Mouse (Mus musculus): ENCODE measurements at regions not wholly inside any gene's neighbourhood (a gene's known extent, or its start where the extent isn't known, plus 50 kb on each side); places are given as distances from the start of the nearest gene placed in this dataset.

DNA sequence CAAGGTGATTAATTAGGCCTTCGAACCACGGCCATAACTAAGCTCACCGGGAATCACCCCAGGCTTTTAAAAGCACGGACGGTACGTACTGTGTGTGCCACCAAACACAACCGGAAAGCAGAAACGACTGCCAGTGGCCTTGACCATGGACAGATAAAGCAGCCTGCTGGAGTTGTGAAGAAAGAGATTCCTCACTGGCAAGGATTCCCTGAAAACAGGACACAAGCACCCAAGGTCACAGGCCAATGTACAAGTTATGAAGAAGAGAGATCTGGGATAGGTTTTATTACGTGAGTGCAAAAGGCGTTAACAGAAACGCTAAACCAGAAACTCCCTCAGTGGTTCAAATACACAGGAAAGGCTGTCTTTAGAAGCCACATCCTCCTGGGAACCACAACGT, 191.3 kb upstream of the Mkln1 start:
- no peak overlapping the region for H3K4me3 ChIP-seq
- no peak for DNase-seq (ENCODE audit: extremely low spot score, low spot score)
- no peak overlapping the region for H3K27ac ChIP-seq
- H3K9me3 ChIP-seq = no peaks in the 10 kb centered on the region
- 90% methylated on average over 12 of the region's 12 CpGs for WGBS
- no peaks in the 10 kb centered on the region for H3K4me1 ChIP-seq
- H3K27me3 ChIP-seq (ENCODE audit: poor library complexity, severe bottlenecking) = no peaks in the 10 kb centered on the region
- H3K36me3 ChIP-seq (replicated peaks) = no peaks in the 10 kb centered on the region

DNA sequence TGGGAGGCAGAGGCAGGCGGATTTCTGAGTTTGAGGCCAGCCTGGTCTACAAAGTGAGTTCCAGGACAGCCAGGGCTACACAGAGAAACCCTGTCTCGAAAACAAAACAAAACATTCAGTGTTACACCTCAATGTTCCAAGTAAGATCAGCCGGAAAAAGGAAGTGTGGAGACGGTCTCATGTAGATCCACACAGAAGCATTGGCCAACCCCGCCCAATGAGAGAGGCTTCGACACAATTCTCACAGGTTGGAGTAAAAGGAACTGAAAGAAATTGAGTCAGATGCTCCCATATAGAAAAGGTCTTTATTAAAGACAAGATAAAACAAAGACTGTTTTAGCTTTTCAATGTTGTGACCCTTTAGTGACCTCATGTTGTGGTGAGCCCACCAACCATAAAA, 190.3 kb upstream of the Mkln1 start:
- H3K4me3 ChIP-seq = no peak overlapping the region
- WGBS = 92% methylated on average over 6 of the region's 6 CpGs
- no peaks in the 10 kb centered on the region for H3K36me3 ChIP-seq (replicated peaks)
- no peaks in the 10 kb centered on the region for H3K27me3 ChIP-seq (ENCODE audit: poor library complexity, severe bottlenecking)
- no peak overlapping the region for H3K27ac ChIP-seq
- no peak for DNase-seq (ENCODE audit: extremely low spot score, low spot score)
- H3K4me1 ChIP-seq = no peaks in the 10 kb centered on the region
- H3K9me3 ChIP-seq = no peaks in the 10 kb centered on the region

DNA sequence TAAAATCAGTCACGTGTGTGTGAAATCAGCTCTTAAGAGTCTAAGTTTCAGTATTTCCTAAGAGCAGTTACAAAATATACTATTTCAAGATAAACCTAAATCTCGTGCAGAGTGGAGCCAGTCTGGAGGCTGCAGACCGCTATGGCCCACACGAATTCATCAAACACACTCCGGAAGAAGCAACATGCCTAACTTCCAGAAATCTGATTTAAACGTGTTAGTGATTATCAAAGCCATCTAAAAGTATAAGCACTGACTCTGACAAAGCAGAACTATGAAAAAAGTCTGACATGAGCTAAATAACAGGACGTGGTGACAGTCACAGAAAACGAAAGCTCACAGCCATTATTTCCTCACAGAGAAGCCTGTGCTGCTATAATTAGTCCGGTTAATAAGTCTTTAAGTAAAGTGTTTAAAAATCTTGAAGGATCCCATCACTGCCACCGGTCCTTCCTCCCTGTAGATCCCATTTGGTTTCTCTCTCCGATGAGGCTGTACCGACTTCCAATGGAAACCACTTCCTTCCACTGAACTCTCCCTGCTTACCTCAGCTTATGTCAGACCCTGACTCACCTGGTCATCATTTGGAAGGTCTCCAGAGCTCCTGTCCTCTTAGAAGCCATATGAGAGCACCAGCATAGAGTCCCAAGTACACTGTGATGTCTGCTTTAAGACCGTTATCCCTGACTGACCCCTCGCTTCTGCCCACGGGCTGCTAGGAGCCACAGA, 189.0 kb upstream of the Mkln1 start:
- no peaks in the 10 kb centered on the region for H3K9me3 ChIP-seq
- no peak for DNase-seq (ENCODE audit: extremely low spot score, low spot score)
- H3K27me3 ChIP-seq (ENCODE audit: poor library complexity, severe bottlenecking) = peaks cover 8% of the 10 kb centered on the region
- no peaks in the 10 kb centered on the region for H3K4me1 ChIP-seq
- no peaks in the 10 kb centered on the region for H3K36me3 ChIP-seq (replicated peaks)
- no peak overlapping the region for H3K27ac ChIP-seq
- H3K4me3 ChIP-seq = no peak overlapping the region
- WGBS = 90% methylated on average over 15 of the region's 15 CpGs

GRCm38 (mm10) chr6:31210209-31210714, 188.3 kb upstream of the Mkln1 start:
- Histone ChIP-seq H3K27ac (no peak overlapping the region), H3K4me1 (no peaks in the 10 kb centered on the region), H3K36me3 (replicated peaks) (no peaks in the 10 kb centered on the region), H3K27me3 (ENCODE audit: poor library complexity, severe bottlenecking) (peaks cover 15% of the 10 kb centered on the region), H3K4me3 (no peak overlapping the region), H3K9me3 (no peaks in the 10 kb centered on the region)
- DNase-seq (ENCODE audit: extremely low spot score, low spot score) = no peak
- WGBS = 80% methylated on average over 7 of the region's 7 CpGs

- H3K4me1 ChIP-seq = peaks cover 3% of the 10 kb centered on the region; the same call in 1 of the 2 replicates
- H3K36me3 ChIP-seq (replicated peaks) = no peaks in the 10 kb centered on the region
- H3K9me3 ChIP-seq = no peaks in the 10 kb centered on the region
- 90% methylated on average over 4 of the region's 4 CpGs for WGBS
- no peak overlapping the region for H3K27ac ChIP-seq
- H3K4me3 ChIP-seq = no peak overlapping the region
- DNase-seq (ENCODE audit: extremely low spot score, low spot score) = no peak
- H3K27me3 ChIP-seq (ENCODE audit: poor library complexity, severe bottlenecking) = peaks cover 23% of the 10 kb centered on the region
Observed at GRCm38 (mm10) chr6:31211091-31211490, 187.4 kb upstream of the Mkln1 start.

DNA sequence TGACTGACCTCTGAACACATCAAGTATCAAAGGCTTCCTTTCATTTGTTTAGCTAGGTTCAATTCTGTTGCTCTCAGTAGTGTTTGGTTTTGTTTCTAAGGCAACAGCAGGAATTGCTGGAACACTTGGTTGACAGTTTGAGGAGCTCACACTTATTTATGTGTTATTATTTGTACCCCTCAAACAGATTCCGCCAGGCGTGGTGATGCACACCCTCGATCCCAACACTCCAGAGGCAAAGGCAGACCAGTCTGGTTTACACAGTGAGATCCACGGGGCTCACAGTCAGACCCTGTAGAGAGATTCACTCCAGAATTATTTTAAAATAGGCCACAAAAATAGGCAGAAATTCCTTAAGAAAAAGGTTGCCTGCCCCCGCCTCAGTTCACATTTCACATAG, 186.9 kb upstream of the Mkln1 start:
- WGBS = 80% methylated on average over 5 of the region's 5 CpGs
- no peak for DNase-seq (ENCODE audit: extremely low spot score, low spot score)
- peaks cover 8% of the 10 kb centered on the region for H3K4me1 ChIP-seq

GRCm38 (mm10) chr6:31212080-31212479, 186.5 kb upstream of the Mkln1 start:
- Histone ChIP-seq H3K4me3 (no peak overlapping the region), H3K27me3 (ENCODE audit: poor library complexity, severe bottlenecking) (peaks cover 33% of the 10 kb centered on the region), H3K4me1 (peaks cover 13% of the 10 kb centered on the region), H3K9me3 (no peaks in the 10 kb centered on the region), H3K27ac (no peak overlapping the region), H3K36me3 (replicated peaks) (no peaks in the 10 kb centered on the region)
- no peak for DNase-seq (ENCODE audit: extremely low spot score, low spot score)
- 91% methylated on average over 7 of the region's 7 CpGs for WGBS

More for the DNA sequence above, 186.9 kb upstream of the Mkln1 start:
- H3K36me3 ChIP-seq (replicated peaks) = no peaks in the 10 kb centered on the region
- no peaks in the 10 kb centered on the region for H3K9me3 ChIP-seq
- no peak overlapping the region for H3K4me3 ChIP-seq
- H3K27me3 ChIP-seq (ENCODE audit: poor library complexity, severe bottlenecking) = peaks cover 29% of the 10 kb centered on the region
- H3K27ac ChIP-seq = no peak overlapping the region

DNA sequence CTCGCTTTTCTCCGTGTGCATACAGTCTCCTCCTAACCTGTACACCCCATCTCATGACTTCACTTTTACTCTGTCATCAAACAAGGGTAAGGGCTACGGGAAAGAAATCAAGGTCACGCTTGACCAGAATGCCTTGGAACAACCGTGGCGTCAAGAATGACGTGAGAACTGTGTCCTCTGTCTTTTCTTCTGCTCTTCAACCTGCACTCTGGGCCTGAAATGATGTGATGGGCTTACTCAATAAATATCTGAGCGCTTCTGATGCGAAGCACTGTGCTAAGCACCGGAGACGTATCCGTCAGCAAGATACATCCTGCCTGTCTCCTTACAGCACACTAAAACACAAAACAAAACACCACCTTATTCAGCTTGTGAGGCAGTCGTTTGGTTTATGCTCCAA, 185.8 kb upstream of the Mkln1 start:
- no peaks in the 10 kb centered on the region for H3K36me3 ChIP-seq (replicated peaks)
- no peak overlapping the region for H3K27ac ChIP-seq
- H3K4me3 ChIP-seq = no peak overlapping the region
- no peaks in the 10 kb centered on the region for H3K9me3 ChIP-seq
- H3K4me1 ChIP-seq = peaks cover 19% of the 10 kb centered on the region
- 92% methylated on average over 13 of the region's 13 CpGs for WGBS
- H3K27me3 ChIP-seq (ENCODE audit: poor library complexity, severe bottlenecking) = peaks cover 39% of the 10 kb centered on the region
- DNase-seq (ENCODE audit: extremely low spot score, low spot score) = no peak

- 87% methylated on average over 4 of the region's 4 CpGs for WGBS
- peaks cover 44% of the 10 kb centered on the region for H3K27me3 ChIP-seq (ENCODE audit: poor library complexity, severe bottlenecking)
- no peak overlapping the region for H3K4me3 ChIP-seq
- H3K36me3 ChIP-seq (replicated peaks) = no peaks in the 10 kb centered on the region
- no peaks in the 10 kb centered on the region for H3K9me3 ChIP-seq
- H3K27ac ChIP-seq = no peak overlapping the region
- peaks cover 24% of the 10 kb centered on the region for H3K4me1 ChIP-seq
- DNase-seq (ENCODE audit: extremely low spot score, low spot score) = no peak
Observed at GRCm38 (mm10) chr6:31213161-31213560, 185.4 kb upstream of the Mkln1 start.

DNA sequence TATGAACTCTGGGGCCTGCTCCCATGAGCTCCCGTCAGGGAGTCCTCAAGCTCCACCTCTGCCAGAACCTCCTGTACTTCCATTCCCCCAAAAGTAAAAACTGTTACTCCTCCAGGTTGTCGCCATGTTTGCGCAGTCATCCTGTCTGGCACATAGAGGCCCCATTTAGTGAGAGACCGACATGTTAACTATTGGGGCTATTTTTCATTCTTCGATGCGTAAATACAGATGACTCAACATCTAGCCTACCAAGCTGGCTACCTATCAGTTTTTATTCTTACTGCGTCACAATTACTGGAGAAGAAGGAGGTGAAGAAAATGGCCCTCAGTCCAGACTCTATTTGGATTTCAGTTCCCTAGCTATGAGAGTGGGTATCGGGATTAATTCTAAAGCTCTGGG, 182.9 kb upstream of the Mkln1 start:
- peaks cover 69% of the 10 kb centered on the region for H3K27me3 ChIP-seq (ENCODE audit: poor library complexity, severe bottlenecking)
- H3K4me3 ChIP-seq = peak overlapping the region; percentile 78
- 73% methylated on average over 8 of the region's 8 CpGs for WGBS
- no peak for DNase-seq (ENCODE audit: extremely low spot score, low spot score)
- H3K9me3 ChIP-seq = no peaks in the 10 kb centered on the region
- peaks cover 44% of the 10 kb centered on the region for H3K4me1 ChIP-seq
- H3K36me3 ChIP-seq (replicated peaks) = no peaks in the 10 kb centered on the region
- no peak overlapping the region for H3K27ac ChIP-seq

GRCm38 (mm10) chr6:31216206-31217059, 182.1 kb upstream of the Mkln1 start:
- DNase-seq (ENCODE audit: extremely low spot score, low spot score) = peak; percentile 52
- peak overlapping the region; percentile 72 for H3K27ac ChIP-seq
- H3K27me3 ChIP-seq (ENCODE audit: poor library complexity, severe bottlenecking) = peaks cover 77% of the 10 kb centered on the region
- no peaks in the 10 kb centered on the region for H3K9me3 ChIP-seq
- under 1% methylated on average over 100 of the region's 100 CpGs for WGBS
- no peaks in the 10 kb centered on the region for H3K36me3 ChIP-seq (replicated peaks)
- H3K4me1 ChIP-seq = peaks cover 50% of the 10 kb centered on the region
- peak overlapping the region; percentile 78 for H3K4me3 ChIP-seq

DNA sequence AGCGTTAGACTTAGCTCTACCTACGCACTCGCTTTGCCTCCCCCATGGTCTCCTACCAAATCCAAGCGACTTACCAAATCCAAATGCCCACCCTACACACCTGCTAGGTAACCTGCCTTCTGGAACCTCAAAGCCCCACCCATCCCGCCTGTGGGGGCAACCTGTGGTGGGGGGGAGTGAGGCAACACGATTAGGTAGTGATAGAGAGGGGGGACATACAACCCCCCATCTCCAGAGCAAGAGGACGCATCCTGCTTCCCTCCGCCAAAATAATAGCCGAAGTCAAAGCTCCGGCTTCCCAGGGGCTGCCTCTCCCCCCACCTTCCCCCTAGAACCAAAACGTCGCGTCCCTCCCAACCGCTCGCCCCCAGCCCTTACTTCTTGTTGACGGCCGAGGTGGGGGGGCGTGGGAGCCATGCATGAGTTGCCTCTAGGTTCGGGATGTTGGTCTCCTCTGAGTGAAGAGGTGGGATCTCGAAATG, 181.4 kb upstream of the Mkln1 start:
- Histone ChIP-seq H3K4me1 (peaks cover 54% of the 10 kb centered on the region), H3K4me3 (peak overlapping the region; percentile 78), H3K27me3 (ENCODE audit: poor library complexity, severe bottlenecking) (peaks cover 83% of the 10 kb centered on the region), H3K36me3 (replicated peaks) (no peaks in the 10 kb centered on the region), H3K27ac (0 out of 2 replicates have a peak overlapping the region, but pooled peaks have one; percentile 72), H3K9me3 (no peaks in the 10 kb centered on the region)
- WGBS = under 1% methylated on average over 20 of the region's 20 CpGs
- peak; percentile 29 for DNase-seq (ENCODE audit: extremely low spot score, low spot score)

Measured in forebrain, embryonic 10.5 days (tissue).